Mouse (Mus musculus) heart, adult 10 weeks (tissue): ENCODE results near the gene Ms4a12. TPM values are rescaled to one million over a fixed set of nuclear protein-coding genes. Genes with fewer than 3 reads are reported as not detected.

ENCODE experiments used
- polyA plus RNA-seq: library from polyadenylated mRNA; stranded (reverse); fragments of 350-450 nt; fragmentation: Illumina TruSeq; extraction: RNeasy Lipid Tissue Mini Kit (QIAGEN cat#74804); gene quantifications from one replicate; pipeline ENCODE4 v1.2.3, GENCODE M21; 2014; ENCODE audit warnings: low read depth, low replicate concordance

Ms4a12 gene
- not detected for polyA plus RNA-seq

DNA sequence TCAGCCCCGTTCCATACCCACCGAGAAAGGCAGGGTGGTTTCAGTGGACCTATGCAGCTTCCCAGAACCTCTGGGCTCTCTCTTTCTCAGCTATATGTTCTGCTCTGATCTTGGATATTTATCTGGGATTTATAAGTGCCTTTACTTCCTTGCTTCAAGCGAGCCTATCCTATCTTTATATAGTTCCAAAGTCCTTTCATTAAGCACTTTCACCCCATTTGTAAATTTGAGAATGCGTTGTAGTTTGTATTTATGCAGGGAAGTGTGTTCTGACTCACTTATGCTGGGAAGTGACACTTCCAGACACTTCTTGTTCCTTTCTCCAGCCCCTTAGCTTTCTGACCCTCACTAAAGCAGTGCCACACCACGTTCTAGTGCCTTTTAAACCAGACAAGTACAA is at the start of gene Ms4a12:
Gene Ms4a12, minus strand, starts transcription at position 101 of the 400 bp plus-strand sequence.

DNA sequence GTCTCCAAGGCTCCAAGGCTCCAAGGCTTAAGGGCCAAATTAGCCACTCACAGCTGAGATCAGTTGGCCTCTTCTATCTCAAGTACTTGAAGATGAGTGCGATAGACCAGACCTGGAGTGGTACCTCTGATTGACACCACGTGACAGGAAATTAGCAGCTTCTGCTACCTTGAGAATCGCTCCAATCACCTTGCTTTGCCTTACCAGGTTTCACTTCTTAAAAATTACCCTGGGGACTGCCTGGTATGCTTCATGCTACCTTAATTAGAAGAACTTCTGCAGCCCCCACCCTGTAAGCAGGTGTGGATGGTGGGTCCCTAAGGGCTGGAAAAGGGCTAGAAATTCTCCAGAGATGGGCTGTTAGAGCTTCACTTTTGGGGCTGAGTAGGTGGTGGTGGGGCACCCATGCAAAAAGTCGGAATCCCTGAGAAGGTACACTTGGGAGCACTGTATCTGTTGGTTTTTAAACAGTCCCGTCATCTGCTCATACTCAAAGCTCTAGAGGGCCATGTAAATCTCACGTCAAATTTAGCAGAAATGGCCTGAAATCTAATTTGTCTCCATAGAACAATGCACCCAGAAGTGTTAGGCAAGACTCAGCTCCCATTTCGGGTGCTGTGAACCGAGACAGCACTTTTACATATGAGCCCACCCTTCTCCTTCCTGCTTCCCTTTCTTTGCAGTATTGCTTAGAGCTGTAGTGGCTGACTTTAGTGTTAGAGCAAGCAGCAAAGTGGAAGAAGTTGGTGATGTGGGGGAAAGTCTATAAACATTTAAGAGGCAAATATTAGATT is 34.0 kb upstream of the Ms4a12 start, which contains the start of gene Ms4a1:
Gene Ms4a1, minus strand, starts transcription at position 190 of the 794 bp plus-strand sequence.

DNA sequence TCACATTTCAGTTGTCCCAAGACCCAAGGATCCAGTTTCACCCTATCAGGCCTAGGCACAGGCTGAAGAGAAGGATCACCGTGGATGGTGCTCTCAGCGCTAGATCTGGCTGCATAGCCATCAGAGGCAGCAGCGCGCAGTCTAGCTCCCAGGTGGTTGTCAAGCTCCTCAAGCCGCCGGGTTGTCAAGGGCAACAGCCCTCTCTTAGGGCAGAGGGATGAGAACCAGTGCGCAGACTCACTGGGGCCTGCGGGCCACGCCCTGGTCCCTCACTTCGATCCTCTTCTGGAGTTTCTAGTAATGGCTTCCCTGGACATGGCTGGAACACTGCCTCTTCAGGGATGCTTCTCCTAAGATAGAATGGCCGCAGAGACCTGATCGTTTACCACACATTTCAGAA is 35.7 kb downstream of the Ms4a12 start, which contains the start of gene Ms4a13:
Gene Ms4a13, minus strand, starts transcription at position 192 of the 400 bp plus-strand sequence.

DNA sequence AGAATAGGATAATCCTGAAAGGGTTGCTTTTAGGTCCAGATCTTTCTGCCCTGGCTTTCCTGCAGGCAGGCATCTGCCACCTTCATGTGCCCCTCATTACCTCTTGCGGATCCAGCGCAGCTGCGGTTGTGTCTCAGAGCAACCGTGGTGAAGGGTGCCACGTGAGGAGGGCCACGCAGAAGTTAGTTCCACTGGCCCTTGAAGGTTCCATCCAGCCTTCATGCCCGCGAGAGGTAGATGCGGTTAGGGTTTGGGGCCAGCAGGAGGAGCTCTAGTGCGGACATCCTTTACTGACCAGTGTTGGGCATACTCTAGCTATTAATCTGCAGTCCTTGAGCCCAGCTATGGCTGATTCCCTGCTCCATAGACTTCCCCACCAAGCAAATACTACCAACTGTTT is 67.1 kb downstream of the Ms4a12 start, which contains the start of gene 1700025F22Rik:
Gene 1700025F22Rik, minus strand, starts transcription at position 149 of the 400 bp plus-strand sequence.

Other genes starting within 250 kb of the Ms4a12 start
- gene Ms4a15, start 239.2 kb downstream of the Ms4a12 start, polyA plus RNA-seq: not detected
- not detected for gene Ms4a18, start 214.4 kb downstream of the Ms4a12 start, polyA plus RNA-seq
- 0.60 TPM for gene Ms4a8a, start 151.3 kb downstream of the Ms4a12 start, polyA plus RNA-seq
- not detected for gene 1700017D01Rik, start 101.6 kb downstream of the Ms4a12 start, polyA plus RNA-seq
- not detected for gene 1700025F22Rik, start 67.1 kb downstream of the Ms4a12 start, polyA plus RNA-seq
- gene Ms4a13, start 35.7 kb downstream of the Ms4a12 start, polyA plus RNA-seq: not detected
- gene Ms4a1, start 33.8 kb upstream of the Ms4a12 start, polyA plus RNA-seq: 0.50 TPM
- not detected for gene Ms4a5, start 51.4 kb upstream of the Ms4a12 start, polyA plus RNA-seq
- 0.31 TPM for gene Ms4a14, start 82.0 kb upstream of the Ms4a12 start, polyA plus RNA-seq
- 4.3 TPM for gene Ms4a7, start 103.7 kb upstream of the Ms4a12 start, polyA plus RNA-seq
- gene Ms4a4a, start 143.1 kb upstream of the Ms4a12 start, polyA plus RNA-seq: 3.3 TPM
- gene Ms4a4c, start 172.3 kb upstream of the Ms4a12 start, polyA plus RNA-seq: 0.71 TPM
- gene Ms4a4b, start 211.1 kb upstream of the Ms4a12 start, polyA plus RNA-seq: 0.76 TPM
- gene Ms4a6c, start 236.9 kb upstream of the Ms4a12 start, polyA plus RNA-seq: 7.1 TPM